Mouse (Mus musculus) heart, embryonic 11.5 days (tissue): Measurements from ENCODE around the gene Slc39a11. TPM values are rescaled to one million over a fixed set of nuclear protein-coding genes. Genes with fewer than 3 reads are reported as not detected.
"Not testable (repeated sequence)": the region's sequence is repeated elsewhere in the genome, so short reads cannot be mapped to it uniquely, and the experiment has no call there.

Experiments
- ATAC-seq: fragments of 200-750 bp; cut with Nextera tagmentation; replicated peaks from 2 replicates; pipeline ENCODE4 v1.8.0; 2017; ENCODE audit warnings: moderate library complexity; ENCODE audit not compliant: insufficient number of reproducible peaks, low FRiP score, low TSS enrichment
- H3K27ac ChIP-seq: fragments of 300-500 bp; sonication (generic); 2 replicates; pipeline ENCODE4 v1.5.1; 2014; ENCODE audit warnings: mild to moderate bottlenecking, low read depth, low read length
- H3K27me3 ChIP-seq: fragments of 300-500 bp; sonication (generic); 2 replicates; pipeline ENCODE4 v1.6.1; 2014; ENCODE audit warnings: mild to moderate bottlenecking, low read length, mixed read lengths; ENCODE audit not compliant: control insufficient read depth, insufficient read depth
- H3K36me3 ChIP-seq: fragments of 300-500 bp; sonication (generic); 2 replicates; pipeline ENCODE4 v1.6.1; 2014; ENCODE audit warnings: mild to moderate bottlenecking, low read length, moderate library complexity, mixed read lengths; ENCODE audit not compliant: control insufficient read depth, insufficient read depth
- H3K4me1 ChIP-seq: fragments of 300-500 bp; sonication (generic); 2 replicates; pipeline ENCODE4 v1.6.1; 2014; ENCODE audit warnings: low read length; ENCODE audit not compliant: control insufficient read depth, insufficient read depth
- H3K4me2 ChIP-seq: fragments of 300-500 bp; sonication (generic); 2 replicates; pipeline ENCODE4 v1.6.1; 2014; ENCODE audit warnings: mild to moderate bottlenecking, moderate library complexity
- H3K4me3 ChIP-seq: fragments of 300-500 bp; sonication (generic); 2 replicates; pipeline ENCODE4 v1.5.1; 2014; ENCODE audit warnings: low read depth, low read length
- H3K9ac ChIP-seq: fragments of 300-500 bp; sonication (generic); 2 replicates; pipeline ENCODE4 v1.6.1; 2014; ENCODE audit warnings: mild to moderate bottlenecking, low read depth, low read length, moderate library complexity
- H3K9me3 ChIP-seq: fragments of 300-500 bp; sonication (generic); replicated peaks from 2 replicates; pipeline ENCODE4 v1.6.1; 2016; ENCODE audit warnings: low read length; ENCODE audit not compliant: control insufficient read depth
- whole genome bisulfite sequencing: fragments of 180-500 bp; shearing (Covaris S2); extraction: QIAGEN DNeasy Blood & Tissue Kit; methylation state at CpG from one replicate; pipeline ENCODE4 v1.1.7; 2014; ENCODE audit not compliant: insufficient replicate concordance; 5-methylcytosine and 5-hydroxymethylcytosine counted together
- polyA plus RNA-seq: library from polyadenylated mRNA; unstranded; fragments of >200 nt; fragmentation: Nextera tagmentation; extraction: Ambion mirVana; gene quantifications from 2 replicates; pipeline ENCODE4 v1.2.1, GENCODE M21; 2014

Slc39a11 gene
- polyA plus RNA-seq, 1 experiment from 2014 or later, result 17.1 TPM

DNA sequence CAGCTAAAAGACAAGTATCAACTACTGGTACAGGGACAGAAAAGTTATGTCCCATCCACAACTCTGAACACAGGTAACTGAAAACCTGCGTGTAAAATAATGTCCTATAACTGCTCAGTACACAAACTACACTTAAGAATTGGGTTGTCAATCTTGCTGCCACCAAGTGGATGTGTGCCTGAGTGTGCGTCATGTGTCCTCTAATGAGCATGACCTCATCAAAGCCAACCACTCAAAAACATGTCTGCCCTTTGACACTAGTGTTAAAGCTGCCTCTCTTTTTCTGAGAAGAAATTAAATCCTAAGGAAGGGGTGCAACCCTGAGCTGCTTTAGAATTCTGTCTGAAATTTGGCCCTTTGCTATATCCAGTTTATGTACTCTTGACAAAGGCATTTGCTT lies 14.4 kb upstream of the Slc39a11 start:
- no peak overlapping the region for H3K27ac ChIP-seq
- no peaks in the 10 kb centered on the region for H3K9me3 ChIP-seq
- no peaks in the 10 kb centered on the region for H3K27me3 ChIP-seq
- peaks cover 21% of the 10 kb centered on the region for H3K36me3 ChIP-seq
- WGBS, result 69% methylated on average over 2 of the region's 2 CpGs
- ATAC-seq, result no peak
- H3K4me1 ChIP-seq, result peaks cover 11% of the 10 kb centered on the region
- no peak overlapping the region for H3K4me2 ChIP-seq
- no peak overlapping the region for H3K9ac ChIP-seq
- H3K4me3 ChIP-seq, result no peak overlapping the region

DNA sequence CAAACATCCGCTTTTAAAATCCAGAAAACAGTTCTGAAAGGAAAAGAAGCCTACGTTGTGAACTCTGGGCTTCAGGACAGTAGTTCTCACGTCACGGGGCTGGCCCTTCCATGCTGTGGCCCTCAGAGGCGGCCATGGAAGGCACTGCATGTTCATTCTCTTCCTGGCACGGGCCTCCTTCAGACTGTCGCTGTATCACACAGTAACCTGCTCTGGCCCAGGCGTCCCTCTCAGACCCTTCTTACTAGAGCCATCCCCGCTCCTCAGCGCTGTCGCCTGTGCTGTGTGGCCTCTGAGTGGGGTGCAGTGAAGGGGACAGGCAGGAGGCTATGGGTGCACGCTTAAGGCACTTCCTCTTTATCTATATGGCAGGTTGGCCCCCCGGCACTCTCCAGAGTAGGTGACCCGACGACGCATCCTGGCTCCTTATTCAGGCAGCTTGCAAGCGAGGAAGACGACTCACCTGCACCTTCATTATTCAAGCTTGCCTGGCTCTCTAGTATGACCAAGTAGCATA lies 12.0 kb upstream of the Slc39a11 start:
- H3K9me3 ChIP-seq, result no peaks in the 10 kb centered on the region
- no peak overlapping the region for H3K27ac ChIP-seq
- peaks cover 5% of the 10 kb centered on the region for H3K4me1 ChIP-seq
- no peak for ATAC-seq
- 91% methylated on average over 18 of the region's 18 CpGs for WGBS
- H3K9ac ChIP-seq, result no peak overlapping the region
- no peaks in the 10 kb centered on the region for H3K27me3 ChIP-seq
- no peak overlapping the region for H3K4me3 ChIP-seq
- H3K4me2 ChIP-seq, result no peak overlapping the region
- H3K36me3 ChIP-seq, result peaks cover 37% of the 10 kb centered on the region

DNA sequence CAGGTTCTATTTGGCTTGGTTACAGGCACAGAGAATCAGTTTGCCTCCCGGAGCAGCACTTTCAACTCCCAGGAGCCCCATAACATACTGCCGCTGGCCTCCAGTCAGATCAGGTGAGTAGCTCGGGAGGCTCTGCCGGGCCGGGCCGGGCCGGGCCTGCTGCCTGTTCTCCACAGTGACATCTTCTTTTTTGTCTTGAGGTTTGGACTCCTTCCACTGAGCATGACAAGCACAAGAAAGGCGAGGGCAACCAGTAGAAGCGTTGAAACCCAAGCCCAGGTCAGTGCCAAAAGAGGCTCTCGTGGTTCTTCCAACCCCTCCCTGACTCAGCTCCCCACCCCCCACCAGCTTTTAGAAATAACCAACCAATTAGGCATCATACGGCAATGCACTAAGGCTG lies 11.1 kb upstream of the Slc39a11 start:
- no peaks in the 10 kb centered on the region for H3K9me3 ChIP-seq
- ATAC-seq, result no peak
- no peak overlapping the region for H3K4me3 ChIP-seq
- H3K9ac ChIP-seq, result no peak overlapping the region
- WGBS, result 94% methylated on average over 11 of the region's 11 CpGs
- no peak overlapping the region for H3K4me2 ChIP-seq
- no peaks in the 10 kb centered on the region for H3K27me3 ChIP-seq
- peaks cover 44% of the 10 kb centered on the region for H3K36me3 ChIP-seq
- no peak overlapping the region for H3K27ac ChIP-seq
- no peaks in the 10 kb centered on the region; the same call in 1 of the 2 replicates for H3K4me1 ChIP-seq

DNA sequence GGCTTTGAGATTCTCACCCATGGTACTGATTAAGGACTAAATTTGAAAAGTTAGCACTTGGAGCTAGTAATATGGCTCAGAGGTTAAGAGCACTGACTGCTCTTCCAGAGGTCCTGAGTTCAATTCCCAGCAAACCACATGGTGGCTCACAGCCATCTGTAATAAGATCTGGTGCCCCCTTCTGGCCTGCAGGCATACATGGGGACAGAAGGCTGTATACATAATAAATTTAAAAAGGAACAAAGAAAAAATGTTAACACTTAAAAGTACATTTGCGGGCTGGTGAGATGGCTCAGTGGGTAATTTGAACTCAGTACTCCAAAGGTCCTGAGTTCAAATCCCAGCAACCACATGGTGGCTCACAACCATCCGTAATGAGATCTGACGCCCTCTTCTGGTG lies 10.3 kb upstream of the Slc39a11 start:
- H3K9ac ChIP-seq, H3K4me3 ChIP-seq, H3K9me3 ChIP-seq, H3K27ac ChIP-seq, H3K4me1 ChIP-seq, ATAC-seq, H3K27me3 ChIP-seq, H3K4me2 ChIP-seq: not testable (repeated sequence)
- H3K36me3 ChIP-seq, result peaks cover 45% of the 10 kb centered on the region
- WGBS, result 95% methylated on average over 3 of the region's 3 CpGs

DNA sequence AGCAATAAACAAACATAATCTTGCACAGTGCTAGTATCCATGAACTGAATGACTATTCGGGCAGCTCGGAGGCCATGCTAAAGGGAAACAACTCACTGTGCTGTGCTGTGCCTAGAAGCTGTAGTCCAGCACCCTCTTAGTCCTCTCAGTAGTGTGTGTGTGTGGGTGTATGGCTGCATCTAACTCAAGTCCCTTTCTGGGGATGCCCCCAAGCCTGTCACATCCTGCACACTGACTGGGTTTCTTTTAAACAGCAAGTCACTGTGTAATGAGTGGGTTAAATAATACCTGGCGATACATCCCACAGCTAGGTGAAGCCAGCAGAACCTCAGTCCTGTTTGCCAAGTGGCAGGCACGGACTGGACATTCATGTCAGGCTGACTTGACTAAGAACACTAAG lies 8.9 kb upstream of the Slc39a11 start:
- Histone ChIP-seq H3K4me1 (no peaks in the 10 kb centered on the region), H3K9ac (no peak overlapping the region), H3K9me3 (no peaks in the 10 kb centered on the region), H3K4me2 (no peak overlapping the region), H3K27ac (no peak overlapping the region), H3K36me3 (peaks cover 53% of the 10 kb centered on the region), H3K27me3 (no peaks in the 10 kb centered on the region), H3K4me3 (no peak overlapping the region)
- ATAC-seq, result no peak
- WGBS, result 90% methylated on average over 4 of the region's 4 CpGs

DNA sequence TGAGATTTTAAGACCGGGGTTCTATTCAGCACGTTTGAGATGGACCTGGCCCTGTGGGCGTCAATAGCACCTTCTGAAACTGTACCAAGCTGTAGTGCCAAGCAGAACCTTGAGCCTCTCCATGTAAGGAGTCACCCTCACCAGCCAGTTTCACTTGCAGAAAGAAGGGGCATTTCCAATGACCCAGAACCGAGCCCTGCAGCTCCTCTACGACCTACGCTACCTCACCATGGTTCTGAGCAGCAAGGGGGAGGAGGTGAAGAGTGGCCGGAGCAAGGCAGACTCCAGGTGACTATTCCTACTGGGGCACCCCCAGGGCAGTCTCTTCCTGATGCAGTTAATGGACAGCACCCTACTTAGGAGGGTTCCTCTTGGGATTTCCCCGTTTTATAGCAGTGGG lies 8.4 kb upstream of the Slc39a11 start:
- no peak for ATAC-seq
- H3K4me3 ChIP-seq, result no peak overlapping the region
- no peak overlapping the region for H3K27ac ChIP-seq
- H3K27me3 ChIP-seq, result no peaks in the 10 kb centered on the region
- H3K9ac ChIP-seq, result no peak overlapping the region
- WGBS, result 84% methylated on average over 8 of the region's 8 CpGs
- H3K4me2 ChIP-seq, result no peak overlapping the region
- H3K9me3 ChIP-seq, result no peaks in the 10 kb centered on the region
- H3K36me3 ChIP-seq, result peaks cover 56% of the 10 kb centered on the region
- no peaks in the 10 kb centered on the region for H3K4me1 ChIP-seq

DNA sequence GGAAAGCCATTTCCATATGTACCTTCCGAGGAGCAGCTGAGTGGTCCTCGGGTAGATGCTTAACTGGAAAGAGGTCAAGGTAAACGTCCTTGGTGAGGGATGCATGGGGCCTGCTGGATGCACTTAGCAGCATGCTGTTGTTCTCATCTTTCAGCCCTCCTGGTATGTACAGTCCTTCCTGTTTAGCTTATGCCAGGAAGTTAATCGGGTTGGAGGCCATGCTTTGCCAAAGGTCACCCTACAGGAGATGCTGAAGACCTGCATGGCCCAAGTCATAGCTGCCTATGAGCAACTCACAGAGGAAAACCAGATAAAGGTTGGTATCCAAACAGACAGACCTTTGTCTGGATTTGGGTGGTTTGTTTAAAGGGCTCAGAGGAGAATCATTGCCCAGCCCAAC lies 7.3 kb upstream of the Slc39a11 start:
- Histone ChIP-seq H3K27me3 (no peaks in the 10 kb centered on the region), H3K4me2 (no peak overlapping the region), H3K9me3 (no peaks in the 10 kb centered on the region), H3K4me3 (no peak overlapping the region), H3K4me1 (no peaks in the 10 kb centered on the region), H3K9ac (no peak overlapping the region), H3K36me3 (peaks cover 64% of the 10 kb centered on the region), H3K27ac (no peak overlapping the region)
- no peak for ATAC-seq
- WGBS, result 76% methylated on average over 4 of the region's 4 CpGs

DNA sequence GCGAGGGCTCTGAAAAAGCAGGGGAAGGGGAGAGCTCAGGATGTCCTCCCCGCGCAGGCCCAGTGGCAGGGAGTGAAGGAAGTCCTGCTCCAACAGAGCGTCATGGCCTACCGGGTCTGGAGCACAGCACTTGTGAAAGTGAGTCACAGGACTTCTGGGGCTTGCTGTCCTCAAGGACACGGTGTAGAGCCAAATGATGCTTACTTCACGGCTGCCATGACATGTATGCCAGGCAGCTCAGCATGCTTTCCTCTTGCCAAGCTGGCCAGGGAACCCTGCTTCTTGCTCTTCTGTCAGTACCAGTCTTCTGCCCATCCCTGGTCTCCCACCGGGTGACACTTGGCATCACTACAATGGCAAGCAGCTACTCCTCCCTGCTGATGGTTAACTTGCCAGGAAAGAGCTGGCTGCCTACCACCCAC lies 6.6 kb upstream of the Slc39a11 start:
- WGBS, result 89% methylated on average over 8 of the region's 8 CpGs
- H3K27ac ChIP-seq, result no peak overlapping the region
- no peak overlapping the region for H3K4me3 ChIP-seq
- no peaks in the 10 kb centered on the region for H3K9me3 ChIP-seq
- no peaks in the 10 kb centered on the region; the same call in 1 of the 2 replicates for H3K4me1 ChIP-seq
- peaks cover 62% of the 10 kb centered on the region for H3K36me3 ChIP-seq
- H3K9ac ChIP-seq, result no peak overlapping the region
- no peak for ATAC-seq
- no peak overlapping the region for H3K4me2 ChIP-seq
- no peaks in the 10 kb centered on the region for H3K27me3 ChIP-seq

DNA sequence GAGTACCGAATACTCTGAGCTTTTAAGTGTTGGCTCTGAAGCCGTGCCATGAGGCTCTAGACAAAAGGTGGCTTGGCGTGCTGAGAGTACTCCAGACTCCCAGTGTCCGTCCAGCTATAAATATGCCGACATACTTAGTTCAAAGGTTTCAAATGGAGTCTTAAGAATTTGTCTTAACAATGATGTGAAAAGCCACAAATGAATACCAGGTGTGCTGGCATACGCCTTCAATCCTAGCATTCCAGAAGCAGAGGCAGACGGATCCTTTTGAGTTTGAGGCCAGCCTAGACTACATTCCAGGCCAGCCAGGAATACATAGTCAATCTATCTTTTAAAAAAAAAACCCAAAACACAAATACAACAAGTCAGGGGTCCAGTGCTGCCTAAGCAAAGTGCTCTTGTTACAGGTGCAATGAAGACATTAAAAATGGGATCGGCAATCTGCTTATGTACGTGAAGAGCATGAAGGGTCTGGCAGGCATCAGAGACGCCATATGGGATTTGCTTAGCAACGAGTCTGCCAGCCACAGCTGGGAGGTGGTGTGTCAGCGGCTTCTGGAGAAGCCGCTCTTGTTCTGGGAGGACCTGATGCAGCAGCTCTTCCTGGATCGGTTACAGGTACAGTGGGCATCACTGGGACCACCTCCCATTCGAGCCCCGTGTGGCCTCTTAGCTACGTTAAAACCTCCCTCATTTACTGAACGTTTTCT lies 4.8 kb upstream of the Slc39a11 start:
- Histone ChIP-seq H3K9me3 (no peaks in the 10 kb centered on the region), H3K27ac (no peak overlapping the region), H3K27me3 (no peaks in the 10 kb centered on the region), H3K4me3 (no peak overlapping the region), H3K36me3 (peaks cover 48% of the 10 kb centered on the region), H3K4me1 (peaks cover 4% of the 10 kb centered on the region; the same call in 1 of the 2 replicates), H3K4me2 (no peak overlapping the region), H3K9ac (no peak overlapping the region)
- WGBS, result 76% methylated on average over 18 of the region's 18 CpGs
- no peak for ATAC-seq
